In genomic region chr19:16804578-16804977, GRCm38 (mm10) we compare ENCODE assay signal across 25 mouse cellular contexts. TPM values are rescaled to one million over a fixed set of nuclear protein-coding genes. Genes with fewer than 3 reads are reported as not detected.
DNase-seq lines count a peak whose midpoint lies in the region; ATAC-seq lines count a peak whose summit lies in the region.
"Had no signal": no experiment of that assay in that cellular context is flagged by ENCODE, and none has a peak within 500 bp of the region (broad histone marks: within the 10 kb centered on the region; RNA-seq: fewer than 3 reads in every experiment).

No protein-coding gene starts in this region.

- no peak overlapping the region for H3K4me2 ChIP-seq in heart, embryonic 11.5 days
- H3K4me2 ChIP-seq in liver, embryonic 11.5 days, result no peak overlapping the region
- H3K4me2 ChIP-seq: embryonic facial prominence, embryonic 12.5 days; forebrain, embryonic 13.5 days; hindbrain, embryonic 12.5 days; limb, embryonic 15.5 days; midbrain, embryonic 15.5 days had no signal

- H3K27me3 ChIP-seq in heart, embryonic 11.5 days (ENCODE audit: control insufficient read depth, insufficient read depth, low read length), result no peaks in the 10 kb centered on the region
- no peaks in the 10 kb centered on the region for H3K27me3 ChIP-seq in liver, embryonic 11.5 days (replicated peaks; ENCODE audit: control insufficient read depth, insufficient read depth, low read length)
- H3K27me3 ChIP-seq: embryonic facial prominence, embryonic 12.5 days; hindbrain, embryonic 12.5 days; limb, embryonic 15.5 days; midbrain, embryonic 15.5 days had no signal

- no peaks in the 10 kb centered on the region for H3K4me1 ChIP-seq in heart, embryonic 11.5 days (ENCODE audit: control insufficient read depth, insufficient read depth, low read length)
- no peaks in the 10 kb centered on the region for H3K4me1 ChIP-seq in liver, embryonic 11.5 days (replicated peaks; ENCODE audit: control insufficient read depth, insufficient read depth, low read length)
- H3K4me1 ChIP-seq: embryonic facial prominence, embryonic 12.5 days; forebrain, embryonic 13.5 days; heart, embryonic 10.5 days; hindbrain, embryonic 12.5 days; limb, embryonic 15.5 days; midbrain, embryonic 15.5 days had no signal

- H3K27ac ChIP-seq in heart, embryonic 11.5 days (ENCODE audit: low read depth, low read length), result no peak overlapping the region
- H3K27ac ChIP-seq in liver, embryonic 11.5 days (ENCODE audit: low read depth, low read length), result no peak overlapping the region
- H3K27ac ChIP-seq: embryonic facial prominence, embryonic 12.5 days; forebrain, embryonic 13.5 days; heart, embryonic 10.5 days; hindbrain, embryonic 12.5 days; limb, embryonic 15.5 days; midbrain, embryonic 15.5 days had no signal

- ATAC-seq in heart, embryonic 11.5 days (replicated peaks; ENCODE audit: insufficient number of reproducible peaks, low FRiP score, low TSS enrichment), result peak; percentile 67; the same call in 1 of the 2 replicates
- peak; percentile 83 for ATAC-seq in liver, embryonic 11.5 days (replicated peaks; ENCODE audit: low FRiP score)
- ATAC-seq in megakaryocyte progenitor cell, adult 5-6 weeks (replicated peaks; ENCODE audit: poor library complexity), result peak; percentile 59
- ATAC-seq: forebrain, embryonic 13.5 days; inflammation-experienced regulatory T-cells, adult 6 months; lung, postnatal 0 days; midbrain, embryonic 15.5 days had no signal

- WGBS in heart, embryonic 11.5 days (ENCODE audit: insufficient replicate concordance), result 0% methylated on average over 1 of the region's 11 CpGs
- 0% methylated on average over 1 of the region's 11 CpGs for WGBS in liver, embryonic 11.5 days

- H3K9me3 ChIP-seq in heart, embryonic 11.5 days (replicated peaks; ENCODE audit: control insufficient read depth, low read length), result no peaks in the 10 kb centered on the region
- no peaks in the 10 kb centered on the region for H3K9me3 ChIP-seq in liver, embryonic 11.5 days (ENCODE audit: control insufficient read depth, low read length)
- H3K9me3 ChIP-seq: embryonic facial prominence, embryonic 12.5 days; forebrain, embryonic 13.5 days; heart, embryonic 10.5 days; hindbrain, embryonic 12.5 days; limb, embryonic 15.5 days; midbrain, embryonic 15.5 days had no signal

- H3K4me3 ChIP-seq in heart, embryonic 11.5 days (ENCODE audit: low read depth, low read length), result no peak overlapping the region
- H3K4me3 ChIP-seq in liver, embryonic 11.5 days (ENCODE audit: low read depth, low read length), result no peak overlapping the region
- H3K4me3 ChIP-seq: embryonic facial prominence, embryonic 12.5 days; erythroblast, embryonic 14.5 days; forebrain, embryonic 13.5 days; heart, embryonic 10.5 days; hindbrain, embryonic 12.5 days; limb, embryonic 15.5 days; midbrain, embryonic 15.5 days had no signal

- no peak overlapping the region for H3K9ac ChIP-seq in heart, embryonic 11.5 days (ENCODE audit: low read depth, low read length)
- H3K9ac ChIP-seq in liver, embryonic 11.5 days (ENCODE audit: low read depth, low read length), result no peak overlapping the region
- H3K9ac ChIP-seq: embryonic facial prominence, embryonic 12.5 days; forebrain, embryonic 13.5 days; hindbrain, embryonic 12.5 days; limb, embryonic 15.5 days; midbrain, embryonic 15.5 days had no signal

- DNase-seq in heart, adult 8-10 months (ENCODE audit: low spot score), result no peak
- DNase-seq in ZHBTc4 (ENCODE audit: low read depth, low spot score), result peak; percentile 15
- DNase-seq in liver, embryonic 11.5 days (ENCODE audit: low spot score), result no peak
- no peak for DNase-seq in frontal cortex, postnatal 10 days (ENCODE audit: low spot score in 2 of 2)
- DNase-seq in embryo, embryonic 10 days (ENCODE audit: low spot score), result no peak
- DNase-seq in left cerebral cortex, adult 8-10 months (ENCODE audit: low spot score in 2 of 2), result no peak
- DNase-seq: cerebellum, adult 18-20 months; cerebellum, postnatal 36 days; gastrocnemius, postnatal 36 days; heart, postnatal 10 days; layer of hippocampus, postnatal 36 days; retina, postnatal 1 day; right cerebral cortex, postnatal 4 days; thymus, adult 2 months had no signal

- H3K36me3 ChIP-seq in heart, embryonic 11.5 days (ENCODE audit: control insufficient read depth, insufficient read depth, low read length), result no peaks in the 10 kb centered on the region
- H3K36me3 ChIP-seq in liver, embryonic 11.5 days (ENCODE audit: control insufficient read depth, insufficient read depth, low read length), result no peaks in the 10 kb centered on the region
- H3K36me3 ChIP-seq: embryonic facial prominence, embryonic 12.5 days; heart, embryonic 10.5 days; hindbrain, embryonic 12.5 days; limb, embryonic 15.5 days; midbrain, embryonic 15.5 days had no signal

RNA-seq across cellular contexts. Expression of gene Vps13a, which starts 23.8 kb away (rescaled TPM):
- polyA plus RNA-seq in heart, embryonic 11.5 days (2014; fragmentation: Nextera tagmentation; extraction: Ambion mirVana), result 8.7 and 12.1 TPM in 2 replicates
- total RNA-seq in heart, adult 8-10 months (2022), result 10 to 100 TPM; 30.8 to 42.7 (median 40.3) TPM
- polyA plus RNA-seq in liver, embryonic 11.5 days (2014; fragmentation: Nextera tagmentation; extraction: Ambion mirVana), result 14.1 and 19.4 TPM in 2 replicates
- total RNA-seq in megakaryocyte progenitor cell, adult 5-6 weeks (2015), result 50.9 and 67.2 TPM in 2 replicates
- 51.8 and 72.8 TPM in 2 replicates for total RNA-seq in megakaryocyte progenitor cell, adult 5-6 weeks (2017)
- 10 to 100 TPM; 63.7 to 78.3 (median 70.5) TPM for total RNA-seq in left cerebral cortex, adult 8-10 months (2022)
